In the genomic region with DNA sequence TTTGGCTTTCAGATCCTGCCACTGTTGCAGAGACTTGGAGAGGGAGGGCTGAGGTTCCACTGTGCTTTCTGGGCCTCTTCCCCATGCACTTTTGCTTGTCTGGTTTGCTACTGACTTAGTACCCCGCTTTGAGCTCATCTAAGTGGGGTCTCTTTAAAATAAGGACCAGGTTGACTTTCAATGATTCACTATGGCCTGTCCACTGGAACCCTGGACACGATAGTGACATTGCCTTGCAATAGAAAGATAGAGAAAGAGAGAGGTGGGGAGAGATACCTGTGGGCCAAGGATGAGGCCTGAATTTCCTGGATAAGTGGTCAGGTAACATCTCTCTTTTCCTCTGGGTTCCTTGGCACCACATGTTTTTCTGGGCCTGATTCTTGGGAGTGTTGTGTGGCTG, we compare ENCODE assay signal across 10 mouse cellular contexts. TPM values are rescaled to one million over a fixed set of nuclear protein-coding genes. Genes with fewer than 3 reads are reported as not detected.
DNase-seq lines count a peak whose midpoint lies in the region; ATAC-seq lines count a peak whose summit lies in the region.
"Had no signal": no experiment of that assay in that cellular context is flagged by ENCODE, and none has a peak within 500 bp of the region (broad histone marks: within the 10 kb centered on the region; RNA-seq: fewer than 3 reads in every experiment).

No protein-coding gene starts in this region.

- H3K27me3 ChIP-seq in forebrain, embryonic 12.5 days = no peaks in the 10 kb centered on the region
- peaks cover 15% of the 10 kb centered on the region for H3K27me3 ChIP-seq in forebrain, embryonic 10.5 days (ENCODE audit: poor library complexity, severe bottlenecking)
- H3K27me3 ChIP-seq in limb, embryonic 12.5 days = no peaks in the 10 kb centered on the region
- H3K27me3 ChIP-seq in limb, embryonic 10.5 days (ENCODE audit: low read depth, poor library complexity, severe bottlenecking) = 0 out of 2 replicates have a peak, but pooled peaks cover 4% of the 10 kb centered on the region
- 0 out of 2 replicates have a peak, but pooled peaks cover 2% of the 10 kb centered on the region for H3K27me3 ChIP-seq in limb, embryonic 13.5 days
- H3K27me3 ChIP-seq in stomach, embryonic 14.5 days (ENCODE audit: control insufficient read depth, insufficient read depth, low read length) = no peaks in the 10 kb centered on the region

- H3K4me2 ChIP-seq in forebrain, embryonic 12.5 days = peak overlapping the region; percentile 78
- H3K4me2 ChIP-seq in limb, embryonic 12.5 days = peak overlapping the region; percentile 87
- peak overlapping the region; percentile 85 for H3K4me2 ChIP-seq in limb, embryonic 13.5 days (replicated peaks)
- peak overlapping the region; percentile 98; the same call in 1 of the 2 replicates for H3K4me2 ChIP-seq in stomach, embryonic 14.5 days (replicated peaks; ENCODE audit: low read depth, low read length)

- peak overlapping the region; percentile 81; the same call in 1 of the 2 replicates for H3K9ac ChIP-seq in forebrain, embryonic 12.5 days
- no peak overlapping the region for H3K9ac ChIP-seq in limb, embryonic 12.5 days (replicated peaks)
- H3K9ac ChIP-seq in limb, embryonic 13.5 days = no peak overlapping the region
- H3K9ac ChIP-seq in stomach, embryonic 14.5 days (replicated peaks; ENCODE audit: low read depth, low read length) = no peak overlapping the region

- peak overlapping the region; percentile 64; the same call in 1 of the 2 replicates for H3K4me3 ChIP-seq in forebrain, embryonic 12.5 days (replicated peaks)
- no peak overlapping the region for H3K4me3 ChIP-seq in forebrain, embryonic 10.5 days
- H3K4me3 ChIP-seq in limb, embryonic 12.5 days (replicated peaks) = no peak overlapping the region
- H3K4me3 ChIP-seq in limb, embryonic 10.5 days = no peak overlapping the region
- H3K4me3 ChIP-seq in limb, embryonic 13.5 days = peak overlapping the region; percentile 64
- H3K4me3 ChIP-seq in stomach, embryonic 14.5 days (ENCODE audit: low read depth, low read length) = no peak overlapping the region

- H3K27ac ChIP-seq in forebrain, embryonic 12.5 days = no peak overlapping the region
- no peak overlapping the region for H3K27ac ChIP-seq in forebrain, embryonic 10.5 days
- H3K27ac ChIP-seq in limb, embryonic 12.5 days = no peak overlapping the region
- no peak overlapping the region for H3K27ac ChIP-seq in limb, embryonic 10.5 days
- H3K27ac ChIP-seq in limb, embryonic 13.5 days = no peak overlapping the region
- no peak overlapping the region for H3K27ac ChIP-seq in stomach, embryonic 14.5 days (ENCODE audit: low read length)

- H3K36me3 ChIP-seq in forebrain, embryonic 12.5 days (replicated peaks) = no peaks in the 10 kb centered on the region
- H3K36me3 ChIP-seq in forebrain, embryonic 10.5 days (replicated peaks) = no peaks in the 10 kb centered on the region
- H3K36me3 ChIP-seq in limb, embryonic 12.5 days = no peaks in the 10 kb centered on the region
- no peaks in the 10 kb centered on the region for H3K36me3 ChIP-seq in limb, embryonic 10.5 days
- no peaks in the 10 kb centered on the region for H3K36me3 ChIP-seq in limb, embryonic 13.5 days
- no peaks in the 10 kb centered on the region for H3K36me3 ChIP-seq in stomach, embryonic 14.5 days (ENCODE audit: control insufficient read depth, insufficient read depth, low read length)

- peaks cover 34% of the 10 kb centered on the region for H3K4me1 ChIP-seq in forebrain, embryonic 12.5 days
- peaks cover 36% of the 10 kb centered on the region for H3K4me1 ChIP-seq in forebrain, embryonic 10.5 days
- H3K4me1 ChIP-seq in limb, embryonic 12.5 days (replicated peaks) = peaks cover 16% of the 10 kb centered on the region
- peaks cover 7% of the 10 kb centered on the region for H3K4me1 ChIP-seq in limb, embryonic 10.5 days
- H3K4me1 ChIP-seq in limb, embryonic 13.5 days = peaks cover 15% of the 10 kb centered on the region; the same call in 1 of the 2 replicates
- H3K4me1 ChIP-seq in stomach, embryonic 14.5 days (ENCODE audit: control insufficient read depth, insufficient read depth, low read length) = no peaks in the 10 kb centered on the region

- ATAC-seq in forebrain, embryonic 12.5 days (ENCODE audit: low FRiP score) = no peak
- no peak for ATAC-seq in limb, embryonic 12.5 days (ENCODE audit: insufficient number of reproducible peaks, insufficient read depth, low FRiP score, low TSS enrichment, low read depth)
- ATAC-seq in limb, embryonic 13.5 days (ENCODE audit: low FRiP score, low read depth) = no peak
- ATAC-seq in stomach, embryonic 14.5 days (ENCODE audit: insufficient number of reproducible peaks, insufficient read depth, low FRiP score, low read depth) = no peak

- H3K9me3 ChIP-seq in forebrain, embryonic 12.5 days = no peaks in the 10 kb centered on the region
- no peaks in the 10 kb centered on the region for H3K9me3 ChIP-seq in forebrain, embryonic 10.5 days
- no peaks in the 10 kb centered on the region for H3K9me3 ChIP-seq in limb, embryonic 12.5 days
- no peaks in the 10 kb centered on the region for H3K9me3 ChIP-seq in limb, embryonic 10.5 days (replicated peaks)
- H3K9me3 ChIP-seq in limb, embryonic 13.5 days = no peaks in the 10 kb centered on the region
- H3K9me3 ChIP-seq in stomach, embryonic 14.5 days (ENCODE audit: control insufficient read depth, low read depth, low read length) = no peaks in the 10 kb centered on the region

- no peak for DNase-seq in forebrain, embryonic 10.5 days (ENCODE audit: extremely low spot score, low spot score)
- DNase-seq in limb, embryonic 10.5 days (ENCODE audit: low spot score) = no peak
- no peak for DNase-seq in T-cell, adult 2 months (ENCODE audit: low spot score)
- no peak for DNase-seq in embryo, embryonic 10.5 days (ENCODE audit: low spot score)
- DNase-seq: heart, postnatal 10 days; lung, postnatal 10 days had no signal

- WGBS in forebrain, embryonic 12.5 days = 89% methylated on average over 2 of the region's 2 CpGs
- WGBS in forebrain, embryonic 10.5 days = 87% methylated on average over 2 of the region's 2 CpGs
- 92% methylated on average over 2 of the region's 2 CpGs for WGBS in limb, embryonic 12.5 days
- WGBS in limb, embryonic 10.5 days = 89% methylated on average over 2 of the region's 2 CpGs
- WGBS in limb, embryonic 13.5 days = 91% methylated on average over 2 of the region's 2 CpGs
- WGBS in stomach, embryonic 14.5 days = 94% methylated on average over 2 of the region's 2 CpGs

RNA-seq across cellular contexts. Expression of gene Fam13c, which starts 1.9 kb away (rescaled TPM):
- 17.7 and 19.1 TPM in 2 replicates for polyA plus RNA-seq in forebrain, embryonic 12.5 days (2016; fragmentation: Nextera tagmentation; extraction: Ambion mirVana)
- polyA plus RNA-seq in forebrain, embryonic 10.5 days (2016; fragmentation: Nextera tagmentation; extraction: Ambion mirVana) = 7.1 and 8.4 TPM in 2 replicates
- polyA plus RNA-seq in limb, embryonic 12.5 days (2016; fragmentation: Nextera tagmentation; extraction: Ambion mirVana) = 12.0 and 12.7 TPM in 2 replicates
- polyA plus RNA-seq in limb, embryonic 10.5 days (2016; fragmentation: Nextera tagmentation; extraction: Ambion mirVana) = 5.2 and 7.8 TPM in 2 replicates
- polyA plus RNA-seq in limb, embryonic 13.5 days (2015; fragmentation: Nextera tagmentation; extraction: Ambion mirVana) = 10.8 and 13.0 TPM in 2 replicates
- 10.1 and 11.2 TPM in 2 replicates for polyA plus RNA-seq in stomach, embryonic 14.5 days (2014; fragmentation: Nextera tagmentation; extraction: Ambion mirVana)

Comparison
In these comparisons a context has a peak if more than half of its experiments do, and no peak if none do; other contexts are left out.
1. H3K4me3 ChIP-seq: peak in forebrain, embryonic 12.5 days (single experiment) and limb, embryonic 13.5 days (single experiment); none in forebrain, embryonic 10.5 days (single experiment), limb, embryonic 12.5 days (single experiment), limb, embryonic 10.5 days (single experiment) and stomach, embryonic 14.5 days (single experiment).
2. Peak in every context shown above with its lines, with median percentiles within 50 percentile points of each other: H3K4me2 ChIP-seq.